Comparison of ENCODE assay signal across 12 mouse cellular contexts in the genomic region with DNA sequence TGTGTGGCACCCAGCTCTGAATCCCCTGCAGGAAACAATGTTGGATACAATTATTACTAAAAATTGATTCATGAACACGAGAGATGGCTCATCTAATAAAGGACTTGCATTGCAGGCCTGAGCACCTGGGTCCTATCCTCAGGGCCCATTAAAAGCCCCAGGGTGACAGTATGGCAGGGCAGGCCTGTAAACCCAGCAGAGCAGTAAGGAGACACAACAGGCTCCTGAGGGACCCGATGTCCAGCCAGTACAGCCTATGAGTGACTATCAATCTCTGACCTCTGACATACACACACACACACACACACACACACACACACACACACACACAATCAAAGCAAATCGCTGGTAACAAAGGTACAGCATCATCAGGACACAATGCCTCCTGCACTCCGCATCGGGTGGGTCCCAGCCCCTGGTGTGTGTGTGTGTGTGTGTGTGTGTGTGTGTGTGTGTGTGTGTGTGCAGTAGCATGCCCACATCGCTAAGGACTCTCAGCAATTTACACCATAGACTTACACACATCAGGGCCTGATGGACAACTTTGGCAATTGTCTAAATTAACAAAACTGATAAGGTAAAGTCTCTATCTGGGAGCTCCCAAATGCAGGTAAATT.
A peak's percentile ranks its signal among the peaks of the same experiment; 100 is the strongest.
DNase-seq lines count a peak whose midpoint lies in the region; ATAC-seq and TF ChIP-seq lines count a peak whose summit lies in the region.
"Had no signal": no experiment of that assay in that cellular context is flagged by ENCODE, and none has a peak within 500 bp of the region (broad histone marks: within the 10 kb centered on the region; RNA-seq: fewer than 3 reads in every experiment).

No protein-coding gene starts in this region.

- peaks cover 34% of the 10 kb centered on the region for H3K4me1 ChIP-seq in heart, embryonic 16.5 days (ENCODE audit: control insufficient read depth, insufficient read depth, low read length)
- H3K4me1 ChIP-seq in forebrain, embryonic 16.5 days (replicated peaks; ENCODE audit: control insufficient read depth, insufficient read depth, low read length) = peaks cover 19% of the 10 kb centered on the region
- H3K4me1 ChIP-seq in midbrain, embryonic 11.5 days (ENCODE audit: control insufficient read depth, insufficient read depth, low read length) = peaks cover 4% of the 10 kb centered on the region; the same call in 1 of the 2 replicates

- WGBS in heart, embryonic 16.5 days = 82% methylated on average over 6 of the region's 6 CpGs
- WGBS in forebrain, embryonic 16.5 days = 65% methylated on average over 6 of the region's 6 CpGs
- WGBS in midbrain, embryonic 11.5 days = 83% methylated on average over 6 of the region's 6 CpGs

- DNase-seq in heart, postnatal 36 days = no peak
- DNase-seq in brain, embryonic 14.5 days (ENCODE audit: low read depth) = peak; percentile 8
- no peak for DNase-seq in midbrain, embryonic 11.5 days (ENCODE audit: low spot score, missing footprints)
- no peak for DNase-seq in right cerebral cortex, postnatal 4 days
- no peak for DNase-seq in cerebellum, postnatal 36 days
- DNase-seq in thymus, postnatal 36 days = no peak

- no peak for TF ChIP-seq POLR2A in brain, embryonic 14.5 days (IDR thresholded peaks at IDR 0.05; ENCODE audit: borderline replicate concordance, extremely low read depth, insufficient read depth, insufficient read length, poor library complexity, severe bottlenecking)

- no peak overlapping the region for H3K4me2 ChIP-seq in heart, embryonic 16.5 days (ENCODE audit: low read depth, low read length)
- no peak overlapping the region for H3K4me2 ChIP-seq in forebrain, embryonic 16.5 days (ENCODE audit: low read length)
- no peak overlapping the region for H3K4me2 ChIP-seq in midbrain, embryonic 11.5 days
- H3K4me2 ChIP-seq: heart, embryonic 12.5 days; limb, embryonic 15.5 days; lung, embryonic 14.5 days had no signal

- no peak for TF ChIP-seq CTCF in brain, embryonic 14.5 days (IDR thresholded peaks at IDR 0.05; ENCODE audit: borderline replicate concordance, extremely low read depth, insufficient read depth, insufficient read length)

- no peaks in the 10 kb centered on the region for H3K9me3 ChIP-seq in heart, embryonic 16.5 days (replicated peaks; ENCODE audit: control insufficient read depth, low read length)
- H3K9me3 ChIP-seq in forebrain, embryonic 16.5 days (ENCODE audit: control insufficient read depth, low read length) = no peaks in the 10 kb centered on the region
- H3K9me3 ChIP-seq in midbrain, embryonic 11.5 days (ENCODE audit: control insufficient read depth, low read length) = no peaks in the 10 kb centered on the region
- H3K9me3 ChIP-seq: limb, embryonic 15.5 days had no signal

- H3K36me3 ChIP-seq in heart, embryonic 16.5 days (ENCODE audit: control insufficient read depth, insufficient read depth) = no peaks in the 10 kb centered on the region
- H3K36me3 ChIP-seq in forebrain, embryonic 16.5 days (ENCODE audit: control insufficient read depth, insufficient read depth) = no peaks in the 10 kb centered on the region
- H3K36me3 ChIP-seq in midbrain, embryonic 11.5 days (ENCODE audit: control insufficient read depth, insufficient read depth, low read length) = no peaks in the 10 kb centered on the region
- H3K36me3 ChIP-seq: heart, embryonic 12.5 days; limb, embryonic 15.5 days had no signal

- intact Hi-C loops in heart, postnatal 36 days (cut with DNase I) = loop anchor here (1.0 to 10.0 kb wide), 7 partner anchors 60 to 416 kb away; partner anchors contain the start of genes Apba1 and Ptar1

- H3K9ac ChIP-seq in heart, embryonic 16.5 days (ENCODE audit: low read length) = no peak overlapping the region
- H3K9ac ChIP-seq in forebrain, embryonic 16.5 days (replicated peaks; ENCODE audit: low read depth, low read length) = no peak overlapping the region
- no peak overlapping the region; the same call in 1 of the 2 replicates for H3K9ac ChIP-seq in midbrain, embryonic 11.5 days (ENCODE audit: low read length)
- H3K9ac ChIP-seq: heart, embryonic 12.5 days; limb, embryonic 15.5 days; lung, embryonic 14.5 days had no signal

- no peak overlapping the region for H3K4me3 ChIP-seq in heart, embryonic 16.5 days (ENCODE audit: low read length)
- no peak overlapping the region for H3K4me3 ChIP-seq in forebrain, embryonic 16.5 days (replicated peaks; ENCODE audit: low read length)
- H3K4me3 ChIP-seq in midbrain, embryonic 11.5 days (ENCODE audit: low read depth, low read length) = no peak overlapping the region
- H3K4me3 ChIP-seq: heart, embryonic 12.5 days; limb, embryonic 15.5 days; myocyte had no signal

- ATAC-seq in heart, embryonic 16.5 days (replicated peaks; ENCODE audit: extremely low read depth, insufficient read depth, low FRiP score) = no peak
- ATAC-seq in forebrain, embryonic 16.5 days = peak; percentile 25; the same call in 1 of the 2 replicates
- peak; percentile 45; the same call in 1 of the 2 replicates for ATAC-seq in midbrain, embryonic 11.5 days (ENCODE audit: low FRiP score)

- no peaks in the 10 kb centered on the region for H3K27me3 ChIP-seq in heart, embryonic 16.5 days (ENCODE audit: control insufficient read depth, insufficient read depth, low read length)
- H3K27me3 ChIP-seq in forebrain, embryonic 16.5 days (replicated peaks; ENCODE audit: control insufficient read depth, insufficient read depth, low read length) = no peaks in the 10 kb centered on the region
- H3K27me3 ChIP-seq in midbrain, embryonic 11.5 days (ENCODE audit: control insufficient read depth, insufficient read depth, low read length) = no peaks in the 10 kb centered on the region
- H3K27me3 ChIP-seq: heart, embryonic 12.5 days; limb, embryonic 15.5 days had no signal

- peak overlapping the region; percentile 32; the same call in 1 of the 2 replicates for H3K27ac ChIP-seq in heart, embryonic 16.5 days (ENCODE audit: low read length)
- no peak overlapping the region for H3K27ac ChIP-seq in forebrain, embryonic 16.5 days (ENCODE audit: low read length)
- peak overlapping the region; percentile 14; the same call in 1 of the 2 replicates for H3K27ac ChIP-seq in midbrain, embryonic 11.5 days (ENCODE audit: low read depth, low read length)
- H3K27ac ChIP-seq: limb, embryonic 15.5 days had no signal
